Mouse (Mus musculus): Measurements from ENCODE around the gene Atg16l2. TPM values are rescaled to one million over a fixed set of nuclear protein-coding genes. Genes with fewer than 3 reads are reported as not detected.

Gene Atg16l2
- total and polyA plus RNA-seq, 3 experiments = 7.9 to 8.8 TPM; not detected in 1

DNA sequence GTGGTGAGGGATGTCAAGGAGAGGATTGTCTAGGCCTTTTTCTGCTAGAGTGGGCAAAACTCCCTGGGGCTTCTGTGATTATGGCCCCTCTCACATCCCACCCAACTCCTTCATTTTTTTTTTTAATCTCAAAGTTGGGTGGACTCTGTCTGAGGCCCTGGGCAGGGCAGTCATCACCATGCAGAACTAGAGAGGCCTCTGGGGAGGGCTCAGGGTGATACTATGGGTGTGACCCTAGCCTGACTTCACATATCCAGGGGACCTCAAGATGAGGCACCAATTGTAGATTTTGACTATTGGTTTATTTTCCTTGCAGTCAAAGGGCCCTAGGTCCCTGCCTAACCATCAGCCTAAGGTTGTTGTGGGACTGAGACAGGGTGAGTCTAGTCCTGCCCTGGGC lies 13.6 kb upstream of the Atg16l2 start:
- Histone ChIP-seq H3K4me1 (ENCODE audit: control insufficient read depth in 1 of 2, insufficient read depth in 2 of 2, low read length in 2 of 2) (peaks cover 11 to 31% of the 10 kb centered on the region in 2 experiments), H3K9me3 (replicated peaks; ENCODE audit: insufficient read depth, low read length) (no peaks in the 10 kb centered on the region), H3K4me3 (ENCODE audit: control insufficient read depth in 1 of 2, insufficient read depth in 1 of 2, low read depth in 2 of 2, low read length in 2 of 2) (no peak overlapping the region), H3K27ac (ENCODE audit: control insufficient read depth, low read depth, low read length) (no peak overlapping the region), H3K27me3 (ENCODE audit: control insufficient read depth in 1 of 2, insufficient read depth in 2 of 2, low read length in 2 of 2) (no peaks in the 10 kb centered on the region), H3K36me3 (ENCODE audit: control insufficient read depth in 1 of 2, insufficient read depth in 2 of 2, low read length in 2 of 2) (peaks cover 0 to 13% of the 10 kb centered on the region in 2 experiments; a peak in 2 of 4 replicates), H3K79me2 (ENCODE audit: control insufficient read depth, insufficient read depth, low read length, poor library complexity) (no peaks in the 10 kb centered on the region), H3K9ac (ENCODE audit: control insufficient read depth, low read depth, low read length, poor library complexity, severe bottlenecking) (no peak overlapping the region)
- TF ChIP-seq JUND (IDR thresholded peaks at IDR 0.05; ENCODE audit: low read depth, low read length) (no peak), RAD21 (IDR thresholded peaks at IDR 0.05; ENCODE audit: low read depth, low read length) (no peak), SIN3A (IDR thresholded peaks at IDR 0.05; ENCODE audit: low read length) (no peak), MEF2A (IDR thresholded peaks at IDR 0.05; ENCODE audit: extremely low read depth, insufficient replicate concordance, low read depth, low read length, poor library complexity, severe bottlenecking) (no peak), ZNF384 (IDR thresholded peaks at IDR 0.05; ENCODE audit: low read depth, low read length) (no peak), EP300 (IDR thresholded peaks at IDR 0.05; ENCODE audit: low read depth in 1 of 2, low read length in 2 of 2) (no peak), ZMIZ1 (IDR thresholded peaks at IDR 0.05; ENCODE audit: low read depth, low read length) (no peak), HCFC1 (IDR thresholded peaks at IDR 0.05; ENCODE audit: low read depth, low read length) (no peak), MXI1 (IDR thresholded peaks at IDR 0.05; ENCODE audit: low read depth, low read length) (no peak), MAX (IDR thresholded peaks at IDR 0.05; ENCODE audit: low read length) (no peak), MYC (IDR thresholded peaks at IDR 0.05; ENCODE audit: low read depth, low read length) (no peak), SMC3 (IDR thresholded peaks at IDR 0.05; ENCODE audit: low read depth, low read length) (no peak), POLR2AphosphoS5 (IDR thresholded peaks at IDR 0.05; ENCODE audit: borderline replicate concordance, low read depth, low read length) (no peak), POLR2AphosphoS2 (IDR thresholded peaks at IDR 0.05; ENCODE audit: low read length) (no peak), TAL1 (IDR thresholded peaks at IDR 0.05; ENCODE audit: low read length) (no peak), POLR2A (IDR thresholded peaks at IDR 0.05; ENCODE audit: control insufficient read depth in 1 of 2, insufficient read depth in 1 of 2, low read depth in 1 of 2, low read length in 2 of 2, poor library complexity in 1 of 2) (no peak), RCOR1 (IDR thresholded peaks at IDR 0.05; ENCODE audit: low read depth, low read length) (no peak), MAZ (IDR thresholded peaks at IDR 0.05; ENCODE audit: low read depth, low read length) (no peak)
- no peak for DNase-seq (ENCODE audit: low read depth, low spot score)

DNA sequence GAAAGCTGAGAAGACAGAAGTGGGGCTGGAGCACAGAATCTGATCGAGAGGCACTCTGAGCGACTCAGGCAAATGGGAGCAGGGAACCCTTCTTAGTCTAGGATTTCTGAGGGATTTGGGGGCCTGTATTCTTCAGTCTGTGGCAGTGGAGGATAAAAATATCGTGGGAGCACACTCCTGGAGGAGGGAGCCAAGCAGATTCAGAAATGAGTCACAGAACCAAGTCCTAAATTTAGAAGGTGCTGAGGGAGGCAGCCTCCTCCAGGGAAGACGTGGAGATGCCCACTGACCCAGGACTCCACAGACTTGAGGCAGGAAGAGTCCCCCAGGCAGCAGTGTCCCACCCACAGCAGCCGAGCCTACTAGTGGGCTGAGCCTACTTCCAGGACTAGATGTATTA lies 12.3 kb upstream of the Atg16l2 start:
- TF ChIP-seq MEF2A (IDR thresholded peaks at IDR 0.05; ENCODE audit: extremely low read depth, insufficient replicate concordance, low read depth, low read length, poor library complexity, severe bottlenecking) (no peak), ZKSCAN1 (IDR thresholded peaks at IDR 0.05; ENCODE audit: low read depth, low read length) (no peak), MYC (IDR thresholded peaks at IDR 0.05; ENCODE audit: low read depth, low read length) (no peak), SMC3 (IDR thresholded peaks at IDR 0.05; ENCODE audit: low read depth, low read length) (no peak), ZC3H11A (IDR thresholded peaks at IDR 0.05; ENCODE audit: low read depth, low read length) (no peak), TCF12 (IDR thresholded peaks at IDR 0.05; ENCODE audit: low read depth, low read length) (no peak), SIN3A (IDR thresholded peaks at IDR 0.05; ENCODE audit: low read length) (no peak), RAD21 (IDR thresholded peaks at IDR 0.05; ENCODE audit: low read depth, low read length) (no peak), GATA1 (IDR thresholded peaks at IDR 0.05; ENCODE audit: low read depth, low read length) (no peak), TAL1 (IDR thresholded peaks at IDR 0.05; ENCODE audit: low read length) (no peak), GABPA (IDR thresholded peaks at IDR 0.05; ENCODE audit: low read depth, low read length) (no peak), BHLHE40 (IDR thresholded peaks at IDR 0.05; ENCODE audit: borderline replicate concordance, low read depth, low read length) (no peak)
- H3K9ac ChIP-seq (ENCODE audit: control insufficient read depth, low read depth, low read length, poor library complexity, severe bottlenecking) = no peak overlapping the region

More for the DNA sequence above, 12.3 kb upstream of the Atg16l2 start:
- Histone ChIP-seq H3K27me3 (ENCODE audit: control insufficient read depth in 1 of 2, insufficient read depth in 2 of 2, low read length in 2 of 2) (no peaks in the 10 kb centered on the region), H3K27ac (ENCODE audit: control insufficient read depth, low read depth, low read length) (no peak overlapping the region), H3K4me1 (ENCODE audit: control insufficient read depth in 1 of 2, insufficient read depth in 2 of 2, low read length in 2 of 2) (peaks cover 11 to 31% of the 10 kb centered on the region in 2 experiments), H3K79me2 (ENCODE audit: control insufficient read depth, insufficient read depth, low read length, poor library complexity) (no peaks in the 10 kb centered on the region), H3K36me3 (ENCODE audit: control insufficient read depth in 1 of 2, insufficient read depth in 2 of 2, low read length in 2 of 2) (peaks cover 0 to 13% of the 10 kb centered on the region in 2 experiments; a peak in 2 of 4 replicates), H3K4me3 (ENCODE audit: control insufficient read depth in 1 of 2, insufficient read depth in 1 of 2, low read depth in 2 of 2, low read length in 2 of 2) (no peak overlapping the region), H3K9me3 (replicated peaks; ENCODE audit: insufficient read depth, low read length) (no peaks in the 10 kb centered on the region)
- DNase-seq (ENCODE audit: low read depth, low spot score) = no peak
